Comparison of ENCODE assay signal across 28 mouse cellular contexts in the genomic region with DNA sequence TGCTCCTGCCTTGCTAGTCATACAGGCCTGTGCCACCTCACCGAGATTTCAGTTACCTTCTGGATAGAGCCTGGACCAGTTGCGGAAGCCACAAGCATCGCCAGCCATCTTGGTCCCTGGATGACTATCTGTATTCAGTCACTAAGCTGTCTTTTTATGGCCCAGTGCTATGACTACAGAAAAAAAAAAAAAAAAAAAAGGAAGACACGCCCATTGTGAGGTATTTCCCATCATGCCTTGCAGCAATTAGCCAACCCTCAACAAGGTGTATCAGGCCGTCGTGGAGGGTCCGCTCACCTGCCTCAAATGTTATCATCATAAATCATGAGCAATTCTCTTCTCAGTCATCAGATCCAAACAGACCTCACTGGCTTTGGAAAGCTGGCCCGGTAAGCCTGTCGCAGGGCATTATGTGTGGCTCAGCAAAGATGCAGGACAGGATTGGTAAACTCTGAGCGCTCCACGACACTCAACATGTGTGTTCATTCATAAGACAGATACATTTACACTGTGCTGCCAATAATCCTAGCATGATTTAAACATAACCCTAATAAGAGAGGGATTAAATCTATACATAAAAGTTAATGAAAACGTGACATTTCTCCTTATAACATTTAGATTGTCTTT. TPM values are rescaled to one million over a fixed set of nuclear protein-coding genes. Genes with fewer than 3 reads are reported as not detected.
DNase-seq lines count a peak whose midpoint lies in the region; ATAC-seq and TF ChIP-seq lines count a peak whose summit lies in the region.
"Had no signal": no experiment of that assay in that cellular context is flagged by ENCODE, and none has a peak within 500 bp of the region (broad histone marks: within the 10 kb centered on the region; RNA-seq: fewer than 3 reads in every experiment).

No protein-coding gene starts in this region.

- ATAC-seq in midbrain, embryonic 14.5 days (ENCODE audit: low FRiP score, low TSS enrichment) = no peak; the same call in 1 of the 2 replicates
- peak; percentile 46; the same call in 1 of the 2 replicates for ATAC-seq in intestine, postnatal 0 days
- ATAC-seq: CD4-positive, CD25-positive, alpha-beta regulatory T cell, adult 4 months; forebrain, embryonic 13.5 days had no signal

- peak; percentile 14 for DNase-seq in midbrain, embryonic 14.5 days
- no peak for DNase-seq in midbrain, embryonic 10.5 days (ENCODE audit: low spot score)
- DNase-seq in ES-E14 (ENCODE audit: low read depth, low spot score) = no peak
- no peak for DNase-seq in cerebellum, postnatal 10 days
- DNase-seq in layer of hippocampus, adult 9-11 months = no peak
- DNase-seq in thymus, postnatal 0 days (ENCODE audit: low spot score) = no peak
- DNase-seq: adrenal gland, adult 8-10 months; cerebellum, adult 8-10 months; cerebellum, postnatal 36 days; gastrocnemius, postnatal 14 days; kidney, adult 9 months; kidney, postnatal 10 days; lung, embryonic 14.5 days; lung, postnatal 14 days; right cerebral cortex, postnatal 25 days; thymus, adult 2 months; thymus, postnatal 4 days had no signal

- H3K4me3 ChIP-seq in midbrain, embryonic 14.5 days (replicated peaks; ENCODE audit: low read depth, low read length) = no peak overlapping the region
- no peak overlapping the region for H3K4me3 ChIP-seq in midbrain, embryonic 10.5 days
- peak overlapping the region; percentile 73 for H3K4me3 ChIP-seq in E14TG2a.4 (replicated peaks; ENCODE audit: low read length)
- peak overlapping the region; percentile 37 to 49 for H3K4me3 ChIP-seq in ES-E14 (ENCODE audit: insufficient read depth in 1 of 2, low read depth in 1 of 2, low read length in 2 of 2, poor library complexity in 1 of 2, severe bottlenecking in 1 of 2)
- no peak overlapping the region for H3K4me3 ChIP-seq in intestine, postnatal 0 days (ENCODE audit: low read depth, low read length)
- H3K4me3 ChIP-seq: forebrain, embryonic 13.5 days; heart, embryonic 10.5 days; heart, embryonic 15.5 days; hindbrain, embryonic 12.5 days; limb, embryonic 12.5 days; liver, embryonic 15.5 days; midbrain, embryonic 12.5 days; myocyte had no signal

- no peak overlapping the region for H3K4me2 ChIP-seq in midbrain, embryonic 14.5 days (ENCODE audit: low read length)
- peak overlapping the region; percentile 25 for H3K4me2 ChIP-seq in intestine, postnatal 0 days (replicated peaks; ENCODE audit: low read depth)
- H3K4me2 ChIP-seq: forebrain, embryonic 13.5 days; heart, embryonic 15.5 days; hindbrain, embryonic 12.5 days; limb, embryonic 12.5 days; liver, embryonic 15.5 days; lung, embryonic 14.5 days; midbrain, embryonic 12.5 days had no signal

- no peaks in the 10 kb centered on the region for H3K4me1 ChIP-seq in midbrain, embryonic 14.5 days (ENCODE audit: control insufficient read depth, insufficient read depth, low read length)
- H3K4me1 ChIP-seq in midbrain, embryonic 10.5 days = no peaks in the 10 kb centered on the region; the same call in 1 of the 2 replicates
- H3K4me1 ChIP-seq in E14TG2a.4 (replicated peaks; ENCODE audit: low read depth, low read length) (peaks cover 65% of the 10 kb centered on the region), ES-E14 (ENCODE audit: control insufficient read depth in 2 of 2, insufficient read depth in 2 of 2, low read length in 2 of 2, poor library complexity in 1 of 2) (peaks cover 5 to 11% of the 10 kb centered on the region in 2 experiments)
- H3K4me1 ChIP-seq in intestine, postnatal 0 days (replicated peaks; ENCODE audit: control insufficient read depth, insufficient read depth, low read length) = no peaks in the 10 kb centered on the region
- H3K4me1 ChIP-seq: heart, embryonic 15.5 days; limb, embryonic 12.5 days; midbrain, embryonic 12.5 days had no signal

- no peak overlapping the region for H3K9ac ChIP-seq in midbrain, embryonic 14.5 days (replicated peaks; ENCODE audit: low read length)
- peak overlapping the region; percentile 53; the same call in 1 of the 2 replicates for H3K9ac ChIP-seq in ES-E14 (ENCODE audit: insufficient read depth, low read depth, low read length, poor library complexity, severe bottlenecking)
- no peak overlapping the region for H3K9ac ChIP-seq in intestine, postnatal 0 days (ENCODE audit: low read depth, low read length)
- H3K9ac ChIP-seq: forebrain, embryonic 13.5 days; heart, embryonic 15.5 days; hindbrain, embryonic 12.5 days; limb, embryonic 12.5 days; liver, embryonic 15.5 days; lung, embryonic 14.5 days; midbrain, embryonic 12.5 days had no signal

- peak overlapping the region; percentile 65 for H3K27ac ChIP-seq in midbrain, embryonic 14.5 days (replicated peaks; ENCODE audit: low read depth, low read length)
- no peak overlapping the region for H3K27ac ChIP-seq in midbrain, embryonic 10.5 days (replicated peaks)
- peak overlapping the region; percentile 52; the same call in 1 of the 2 replicates for H3K27ac ChIP-seq in ES-E14 (ENCODE audit: insufficient read depth, low read depth, low read length, poor library complexity, severe bottlenecking)
- no peak overlapping the region for H3K27ac ChIP-seq in intestine, postnatal 0 days (ENCODE audit: low read depth, low read length)
- H3K27ac ChIP-seq: forebrain, embryonic 13.5 days; heart, embryonic 10.5 days; heart, embryonic 15.5 days; hindbrain, embryonic 12.5 days; limb, embryonic 12.5 days; liver, embryonic 15.5 days; midbrain, embryonic 12.5 days had no signal

- H3K36me3 ChIP-seq in midbrain, embryonic 14.5 days (ENCODE audit: control insufficient read depth, insufficient read depth, low read length) = no peaks in the 10 kb centered on the region
- H3K36me3 ChIP-seq in midbrain, embryonic 10.5 days = peaks cover 3% of the 10 kb centered on the region; the same call in 1 of the 2 replicates
- H3K36me3 ChIP-seq in E14TG2a.4 (ENCODE audit: insufficient read depth, low read length) (peaks cover 19% of the 10 kb centered on the region), ES-E14 (ENCODE audit: control insufficient read depth, insufficient read depth, low read length, poor library complexity, severe bottlenecking) (peaks cover 1% of the 10 kb centered on the region; the same call in 1 of the 2 replicates)
- no peaks in the 10 kb centered on the region for H3K36me3 ChIP-seq in intestine, postnatal 0 days (ENCODE audit: control insufficient read depth, insufficient read depth)
- H3K36me3 ChIP-seq: heart, embryonic 15.5 days; hindbrain, embryonic 12.5 days; midbrain, embryonic 12.5 days had no signal

- in situ Hi-C loops in ES-E14 (cut with MboI; ENCODE audit: low sequenced_read_pairs in 2 of 2, unreplicated experiment in 2 of 2) = no loop called here

- 82% methylated on average over 12 of the region's 12 CpGs for WGBS in midbrain, embryonic 14.5 days
- 94% methylated on average over 12 of the region's 12 CpGs for WGBS in midbrain, embryonic 10.5 days
- 61% methylated on average over 12 of the region's 12 CpGs for WGBS in intestine, postnatal 0 days

- H3K9me3 ChIP-seq in midbrain, embryonic 14.5 days (ENCODE audit: control insufficient read depth, low read length) = no peaks in the 10 kb centered on the region
- no peaks in the 10 kb centered on the region for H3K9me3 ChIP-seq in midbrain, embryonic 10.5 days (replicated peaks)
- H3K9me3 ChIP-seq in E14TG2a.4 (ENCODE audit: low read length) = no peaks in the 10 kb centered on the region
- no peaks in the 10 kb centered on the region for H3K9me3 ChIP-seq in ES-E14 (ENCODE audit: control insufficient read depth, insufficient read depth, low read depth, low read length)
- H3K9me3 ChIP-seq in intestine, postnatal 0 days (ENCODE audit: control insufficient read depth) = no peaks in the 10 kb centered on the region
- H3K9me3 ChIP-seq: forebrain, embryonic 13.5 days; heart, embryonic 10.5 days; heart, embryonic 15.5 days; hindbrain, embryonic 12.5 days; limb, embryonic 12.5 days; liver, embryonic 15.5 days; midbrain, embryonic 12.5 days had no signal

- no peaks in the 10 kb centered on the region for H3K27me3 ChIP-seq in midbrain, embryonic 14.5 days (ENCODE audit: control insufficient read depth, insufficient read depth, low read length)
- no peaks in the 10 kb centered on the region for H3K27me3 ChIP-seq in midbrain, embryonic 10.5 days (ENCODE audit: low read depth, poor library complexity, severe bottlenecking)
- no peaks in the 10 kb centered on the region for H3K27me3 ChIP-seq in E14TG2a.4 (ENCODE audit: insufficient read depth, low read length)
- no peaks in the 10 kb centered on the region for H3K27me3 ChIP-seq in intestine, postnatal 0 days (replicated peaks; ENCODE audit: control insufficient read depth, insufficient read depth, low read length)
- H3K27me3 ChIP-seq: forebrain, embryonic 13.5 days; heart, embryonic 15.5 days; hindbrain, embryonic 12.5 days; limb, embryonic 12.5 days; liver, embryonic 15.5 days; midbrain, embryonic 12.5 days had no signal

- TF ChIP-seq CTCF in E14TG2a.4 (conservative IDR thresholded peaks at IDR 0.05; ENCODE audit: low read length) = no peak
- TF ChIP-seq CTCF in intestine, postnatal 0 days (IDR thresholded peaks at IDR 0.05; ENCODE audit: low read depth) = no peak

TF ChIP-seq in ES-E14, 5 proteins besides CTCF, POLR2A, EP300 and RAD21:
- TF ChIP-seq ZNF384 (IDR thresholded peaks at IDR 0.05; ENCODE audit: low read depth, low read length) (peak; percentile 97), ZC3H11A (IDR thresholded peaks at IDR 0.05; ENCODE audit: borderline replicate concordance, low read depth, low read length) (no peak)
TF ChIP-seq in ES-E14: peak in this region for 1.

RNA-seq across cellular contexts. Expression of a gene that starts 24.6 kb away (rescaled TPM):
- polyA plus RNA-seq in midbrain, embryonic 14.5 days (2014; fragmentation: Nextera tagmentation; extraction: Ambion mirVana) = 60.5 and 94.2 TPM in 2 replicates
- 440 and 527 TPM in 2 replicates for polyA plus RNA-seq in midbrain, embryonic 10.5 days (2016; fragmentation: Nextera tagmentation; extraction: Ambion mirVana)
- 191 and 351 TPM in 2 replicates for total RNA-seq in ES-E14 (2012; rRNA removed)
- polyA plus RNA-seq in intestine, postnatal 0 days (2015; fragmentation: Nextera tagmentation; extraction: Ambion mirVana) = 100 and 133 TPM in 2 replicates
- 394 and 415 TPM in 2 replicates for polyA plus RNA-seq in thymus, postnatal 0 days (2015; fragmentation: Nextera tagmentation; extraction: Ambion mirVana)

Comparison
In these comparisons a context has a peak if more than half of its experiments do, and no peak if none do; other contexts are left out.
1. H3K27ac ChIP-seq: peak in midbrain, embryonic 14.5 days (single experiment) and ES-E14 (single experiment); none in midbrain, embryonic 10.5 days (single experiment) and intestine, postnatal 0 days (single experiment).
2. H3K4me3 ChIP-seq: peak in E14TG2a.4 (single experiment) and ES-E14 (2 of 2); none in midbrain, embryonic 14.5 days (single experiment), midbrain, embryonic 10.5 days (single experiment) and intestine, postnatal 0 days (single experiment).